Mouse (Mus musculus): ENCODE results near the gene Kl. TPM values are rescaled to one million over a fixed set of nuclear protein-coding genes. Genes with fewer than 3 reads are reported as not detected.

Gene Kl
- total and polyA plus RNA-seq, 3 experiments = 0.16 TPM; not detected in 2

DNA sequence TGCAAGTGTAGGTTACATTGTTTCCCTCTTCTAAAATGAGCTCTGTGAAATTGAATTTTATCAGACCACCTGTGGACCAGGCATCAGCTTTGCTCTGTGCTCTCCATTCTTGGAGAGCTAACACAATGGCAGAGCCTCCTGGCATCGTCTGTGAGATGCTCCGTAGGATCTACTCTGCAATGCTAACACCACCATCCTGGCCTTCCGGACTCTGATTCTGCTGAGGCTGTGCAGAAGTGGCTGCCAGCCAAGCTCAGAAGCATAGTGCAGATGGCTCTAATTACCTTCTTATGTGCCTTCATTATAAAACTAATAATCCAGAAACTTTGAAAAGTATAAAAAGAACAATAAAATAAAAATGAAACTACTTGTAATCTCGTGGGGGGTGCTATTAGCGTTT is 16.2 kb upstream of the Kl start:
- Histone ChIP-seq H3K4me1 (ENCODE audit: insufficient read depth, low read depth, low read length) (no peaks in the 10 kb centered on the region), H3K4me3 (ENCODE audit: low read depth, low read length) (no peak overlapping the region), H3K9me3 (replicated peaks) (peaks cover 9% of the 10 kb centered on the region), H3K27me3 (ENCODE audit: insufficient read depth, low read length) (no peaks in the 10 kb centered on the region), H3K36me3 (replicated peaks) (no peaks in the 10 kb centered on the region)
- DNase-seq (ENCODE audit: low spot score) (no peak), ATAC-seq (ENCODE audit: extremely low read depth, insufficient number of reproducible peaks, low FRiP score, poor library complexity, severe bottlenecking) (no peak)
- TF ChIP-seq GATA2 (IDR thresholded peaks at IDR 0.05; ENCODE audit: borderline replicate concordance, low read depth, low read length) = no peak
- TF ChIP-seq GATA1 (IDR thresholded peaks at IDR 0.05; ENCODE audit: borderline replicate concordance, low read length) = no peak
- no peak for TF ChIP-seq CTCF (IDR thresholded peaks at IDR 0.05; ENCODE audit: low read depth, low read length)
- no peak for TF ChIP-seq TAL1 (conservative IDR thresholded peaks at IDR 0.05; ENCODE audit: low read depth, low read length)

DNA sequence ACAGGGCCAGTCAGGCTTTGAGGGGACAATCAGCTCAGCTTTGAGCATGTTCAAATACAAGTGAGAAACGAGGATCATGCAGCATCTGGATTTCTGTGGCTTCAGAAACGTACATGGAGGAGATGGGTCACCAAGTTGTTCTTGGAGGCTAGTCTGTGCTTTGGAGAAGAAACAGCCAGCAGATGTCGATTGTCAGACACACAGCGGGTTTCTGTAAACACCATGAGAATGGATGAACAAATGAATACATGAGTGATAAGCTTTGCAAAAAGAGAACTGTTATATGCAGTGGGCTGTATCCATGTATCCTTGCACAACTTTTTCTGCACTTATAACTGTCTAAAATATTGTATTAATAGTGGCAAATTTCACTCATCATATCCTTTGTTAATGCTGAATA is 15.6 kb upstream of the Kl start:
- ATAC-seq (ENCODE audit: extremely low read depth, insufficient number of reproducible peaks, low FRiP score, poor library complexity, severe bottlenecking) = no peak
- Histone ChIP-seq H3K27me3 (ENCODE audit: insufficient read depth, low read length) (no peaks in the 10 kb centered on the region), H3K36me3 (replicated peaks) (no peaks in the 10 kb centered on the region), H3K4me1 (ENCODE audit: insufficient read depth, low read depth, low read length) (no peaks in the 10 kb centered on the region), H3K9me3 (replicated peaks) (peaks cover 9% of the 10 kb centered on the region), H3K4me3 (ENCODE audit: low read depth, low read length) (no peak overlapping the region)
- DNase-seq (ENCODE audit: low spot score) = no peak
- TF ChIP-seq TAL1 (conservative IDR thresholded peaks at IDR 0.05; ENCODE audit: low read depth, low read length) = no peak
- TF ChIP-seq GATA1 (IDR thresholded peaks at IDR 0.05; ENCODE audit: borderline replicate concordance, low read length) = no peak

DNA sequence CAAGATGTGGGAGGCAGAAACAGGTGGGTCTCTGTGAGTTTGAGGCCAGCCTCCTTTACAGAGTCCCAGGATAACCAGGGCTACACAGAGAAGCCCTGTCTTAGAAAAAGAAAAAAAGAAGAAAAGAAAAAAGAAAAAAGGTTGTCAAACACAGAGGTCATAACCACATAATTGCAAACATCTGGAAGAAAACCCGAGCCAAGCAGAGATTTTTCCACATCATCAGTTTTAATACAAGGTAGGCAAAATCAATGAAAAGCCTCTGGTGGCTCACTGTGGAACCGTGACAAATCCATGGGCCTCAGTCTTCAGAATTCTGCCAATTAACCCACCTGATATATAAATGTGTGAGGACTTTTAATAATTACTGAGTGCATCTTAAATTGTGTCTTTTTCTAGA is 14.9 kb upstream of the Kl start:
- Histone ChIP-seq H3K9me3 (replicated peaks) (peaks cover 9% of the 10 kb centered on the region), H3K4me3 (ENCODE audit: low read depth, low read length) (no peak overlapping the region), H3K27me3 (ENCODE audit: insufficient read depth, low read length) (no peaks in the 10 kb centered on the region), H3K36me3 (replicated peaks) (no peaks in the 10 kb centered on the region), H3K4me1 (ENCODE audit: insufficient read depth, low read depth, low read length) (no peaks in the 10 kb centered on the region)
- no peak for TF ChIP-seq GATA1 (IDR thresholded peaks at IDR 0.05; ENCODE audit: borderline replicate concordance, low read length)
- TF ChIP-seq GATA2 (IDR thresholded peaks at IDR 0.05; ENCODE audit: borderline replicate concordance, low read depth, low read length) = no peak
- TF ChIP-seq TAL1 (conservative IDR thresholded peaks at IDR 0.05; ENCODE audit: low read depth, low read length) = no peak
- TF ChIP-seq CTCF (IDR thresholded peaks at IDR 0.05; ENCODE audit: low read depth, low read length) = no peak
- no peak for TF ChIP-seq POLR2AphosphoS5 (IDR thresholded peaks at IDR 0.05; ENCODE audit: insufficient replicate concordance, low read depth, low read length)
- ATAC-seq (ENCODE audit: extremely low read depth, insufficient number of reproducible peaks, low FRiP score, poor library complexity, severe bottlenecking) (no peak), DNase-seq (ENCODE audit: low spot score) (no peak)

DNA sequence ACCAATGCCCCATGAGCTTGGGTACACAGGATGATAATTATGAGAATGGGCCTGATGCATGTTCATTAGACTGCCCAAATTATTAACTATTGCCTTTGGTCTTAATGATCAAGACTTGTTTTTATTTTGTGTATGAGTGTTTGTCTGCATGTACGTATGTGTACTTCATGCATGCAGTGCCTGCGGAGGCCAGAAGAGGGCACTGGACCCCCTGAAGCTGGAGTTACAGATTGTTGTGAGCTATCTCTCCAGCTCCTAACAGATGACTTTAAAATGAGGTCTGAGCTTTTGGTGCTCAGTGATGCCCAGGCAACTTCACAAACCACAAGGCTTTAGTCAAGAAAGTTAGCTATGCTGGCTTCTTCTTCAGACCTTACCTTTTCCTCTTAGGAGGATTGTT is 6.8 kb upstream of the Kl start:
- H3K27me3 ChIP-seq (ENCODE audit: insufficient read depth, low read length) = no peaks in the 10 kb centered on the region

DNA sequence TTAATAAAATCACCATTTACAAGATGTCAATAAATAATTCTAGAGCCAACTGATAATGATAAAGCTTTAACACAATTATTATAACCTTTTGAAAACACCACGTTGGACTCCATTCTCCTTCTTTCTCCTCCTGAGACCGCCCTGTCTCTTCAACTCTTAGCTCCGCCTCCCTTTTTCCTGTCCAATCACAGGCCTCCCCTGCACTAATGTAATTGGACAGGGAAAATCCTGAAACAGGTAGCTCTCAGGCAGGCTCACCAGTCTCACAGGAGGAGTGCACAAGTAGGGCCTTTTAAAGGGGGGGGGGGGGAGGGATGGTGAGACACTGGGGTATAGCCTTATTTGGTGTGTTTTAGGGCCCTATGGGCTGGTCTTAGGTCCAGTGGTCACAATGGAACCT is 3.3 kb upstream of the Kl start:
- TF ChIP-seq GATA2 (IDR thresholded peaks at IDR 0.05; ENCODE audit: borderline replicate concordance, low read depth, low read length) (no peak), CTCF (IDR thresholded peaks at IDR 0.05; ENCODE audit: low read depth, low read length) (no peak), GATA1 (IDR thresholded peaks at IDR 0.05; ENCODE audit: borderline replicate concordance, low read length) (no peak), POLR2AphosphoS5 (IDR thresholded peaks at IDR 0.05; ENCODE audit: insufficient replicate concordance, low read depth, low read length) (no peak), TAL1 (conservative IDR thresholded peaks at IDR 0.05; ENCODE audit: low read depth, low read length) (no peak)
- no peak for ATAC-seq (ENCODE audit: extremely low read depth, insufficient number of reproducible peaks, low FRiP score, poor library complexity, severe bottlenecking)

More for the DNA sequence above, 6.8 kb upstream of the Kl start:
- Histone ChIP-seq H3K36me3 (replicated peaks) (no peaks in the 10 kb centered on the region), H3K4me3 (ENCODE audit: low read depth, low read length) (no peak overlapping the region), H3K9me3 (replicated peaks) (peaks cover 19% of the 10 kb centered on the region), H3K4me1 (ENCODE audit: insufficient read depth, low read depth, low read length) (no peaks in the 10 kb centered on the region)
- no peak for TF ChIP-seq TAL1 (conservative IDR thresholded peaks at IDR 0.05; ENCODE audit: low read depth, low read length)
- ATAC-seq (ENCODE audit: extremely low read depth, insufficient number of reproducible peaks, low FRiP score, poor library complexity, severe bottlenecking) (no peak), DNase-seq (ENCODE audit: low spot score) (no peak)

DNA sequence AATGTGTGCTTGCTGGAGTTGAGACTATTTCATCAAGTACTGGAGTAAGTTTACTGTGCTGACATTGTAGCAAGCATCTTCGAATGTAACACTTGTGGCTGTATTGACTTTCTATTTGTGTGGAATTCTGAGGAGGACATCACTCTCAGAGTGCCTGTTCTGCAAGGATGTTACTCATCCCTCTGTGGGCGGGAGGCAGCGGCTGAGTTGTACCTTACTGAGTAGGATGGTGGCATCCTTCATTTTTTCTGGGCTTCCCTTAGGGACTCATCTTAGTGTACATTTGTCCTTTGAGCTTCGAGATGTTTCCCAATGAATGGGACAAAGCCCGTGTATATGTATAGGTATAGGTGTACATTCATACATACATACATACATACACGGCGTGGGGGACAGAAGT is 1.1 kb upstream of the Kl start:
- Histone ChIP-seq H3K36me3 (replicated peaks) (no peaks in the 10 kb centered on the region), H3K27me3 (ENCODE audit: insufficient read depth, low read length) (no peaks in the 10 kb centered on the region), H3K4me3 (ENCODE audit: low read depth, low read length) (no peak overlapping the region), H3K4me1 (ENCODE audit: insufficient read depth, low read depth, low read length) (no peaks in the 10 kb centered on the region), H3K9me3 (replicated peaks) (peaks cover 44% of the 10 kb centered on the region)
- DNase-seq (ENCODE audit: low spot score) (no peak), ATAC-seq (ENCODE audit: extremely low read depth, insufficient number of reproducible peaks, low FRiP score, poor library complexity, severe bottlenecking) (no peak)
- TF ChIP-seq GATA1 (IDR thresholded peaks at IDR 0.05; ENCODE audit: borderline replicate concordance, low read length) = no peak
- no peak for TF ChIP-seq GATA2 (IDR thresholded peaks at IDR 0.05; ENCODE audit: borderline replicate concordance, low read depth, low read length)
- no peak for TF ChIP-seq CTCF (IDR thresholded peaks at IDR 0.05; ENCODE audit: low read depth, low read length)
- no peak for TF ChIP-seq POLR2AphosphoS5 (IDR thresholded peaks at IDR 0.05; ENCODE audit: insufficient replicate concordance, low read depth, low read length)
- no peak for TF ChIP-seq TAL1 (conservative IDR thresholded peaks at IDR 0.05; ENCODE audit: low read depth, low read length)

More for the DNA sequence above, 3.3 kb upstream of the Kl start:
- Histone ChIP-seq H3K36me3 (replicated peaks) (no peaks in the 10 kb centered on the region), H3K9me3 (replicated peaks) (peaks cover 36% of the 10 kb centered on the region), H3K4me3 (ENCODE audit: low read depth, low read length) (no peak overlapping the region), H3K27me3 (ENCODE audit: insufficient read depth, low read length) (no peaks in the 10 kb centered on the region), H3K4me1 (ENCODE audit: insufficient read depth, low read depth, low read length) (no peaks in the 10 kb centered on the region)
- no peak for DNase-seq (ENCODE audit: low spot score)

All from G1E (cell line).